Mouse (Mus musculus): ENCODE results near the gene Imp4.
"Not testable (repeated sequence)": the region's sequence is repeated elsewhere in the genome, so short reads cannot be mapped to it uniquely, and the experiment has no call there.

Imp4 gene

DNA sequence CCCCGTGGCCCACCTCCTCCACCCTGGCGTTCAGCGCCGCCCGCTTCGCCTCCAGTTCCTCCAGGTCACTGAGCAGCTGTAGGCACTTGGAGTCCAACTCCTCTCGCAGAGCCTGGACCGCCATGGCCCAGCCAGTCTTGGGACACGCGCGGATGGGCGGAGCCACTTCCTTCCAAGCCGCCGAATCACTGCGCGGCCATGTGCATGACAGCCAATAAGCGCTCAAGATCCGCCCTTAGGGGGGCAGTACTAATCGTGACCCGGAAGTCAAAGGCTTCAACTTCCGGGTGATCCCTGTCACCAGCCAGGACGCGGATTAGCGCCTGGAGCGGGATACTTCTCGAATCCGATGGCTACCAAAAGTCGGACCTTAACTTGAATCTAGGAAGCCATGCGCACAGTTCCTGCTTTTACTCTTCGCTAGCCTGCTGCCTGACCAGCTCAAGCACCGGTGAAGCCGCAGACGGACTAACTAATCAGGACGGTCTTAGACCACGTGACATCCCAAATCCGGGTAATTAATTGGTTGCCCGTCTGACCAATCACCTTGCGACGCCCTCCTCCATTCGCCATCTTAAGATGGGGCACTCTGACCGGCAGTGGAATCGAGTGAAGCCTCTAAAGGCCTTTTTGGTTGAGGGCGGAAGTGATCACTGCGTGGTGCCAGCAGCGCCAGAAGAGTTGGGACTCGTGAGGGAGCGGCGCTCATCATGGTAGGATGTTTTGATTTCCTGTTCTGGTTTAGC is at the start of gene Imp4, which contains the start of gene Ccdc115:
Imp4 (plus strand) TSS at position 637 of the 746 bp plus-strand sequence.
Ccdc115 (minus strand) TSS at position 458 of the 746 bp plus-strand sequence.
- peak; percentile 88 to 92 for DNase-seq (ENCODE audit: low spot score in 2 of 2)

DNA sequence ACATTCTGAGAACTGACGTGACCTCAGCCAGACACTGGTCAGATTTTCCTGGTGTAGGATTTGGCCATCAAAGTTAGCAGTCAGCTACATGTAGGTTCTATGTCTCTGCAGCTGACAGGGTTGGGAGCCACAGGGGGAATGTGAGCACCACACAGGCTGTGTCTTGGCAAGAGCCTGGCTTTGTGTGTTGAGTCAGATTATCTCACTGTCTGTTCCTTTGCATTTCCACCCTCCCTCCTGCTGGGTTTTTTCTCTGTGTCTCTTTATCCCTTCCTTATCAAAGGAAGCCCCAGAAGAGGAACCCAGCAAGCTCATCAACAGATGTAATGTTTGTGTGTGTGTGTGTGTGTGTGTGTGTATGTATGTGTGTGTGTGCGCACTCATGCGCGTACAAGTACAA is 43.3 kb upstream of the Imp4 start:
- no peak for DNase-seq (ENCODE audit: low spot score in 2 of 2)

DNA sequence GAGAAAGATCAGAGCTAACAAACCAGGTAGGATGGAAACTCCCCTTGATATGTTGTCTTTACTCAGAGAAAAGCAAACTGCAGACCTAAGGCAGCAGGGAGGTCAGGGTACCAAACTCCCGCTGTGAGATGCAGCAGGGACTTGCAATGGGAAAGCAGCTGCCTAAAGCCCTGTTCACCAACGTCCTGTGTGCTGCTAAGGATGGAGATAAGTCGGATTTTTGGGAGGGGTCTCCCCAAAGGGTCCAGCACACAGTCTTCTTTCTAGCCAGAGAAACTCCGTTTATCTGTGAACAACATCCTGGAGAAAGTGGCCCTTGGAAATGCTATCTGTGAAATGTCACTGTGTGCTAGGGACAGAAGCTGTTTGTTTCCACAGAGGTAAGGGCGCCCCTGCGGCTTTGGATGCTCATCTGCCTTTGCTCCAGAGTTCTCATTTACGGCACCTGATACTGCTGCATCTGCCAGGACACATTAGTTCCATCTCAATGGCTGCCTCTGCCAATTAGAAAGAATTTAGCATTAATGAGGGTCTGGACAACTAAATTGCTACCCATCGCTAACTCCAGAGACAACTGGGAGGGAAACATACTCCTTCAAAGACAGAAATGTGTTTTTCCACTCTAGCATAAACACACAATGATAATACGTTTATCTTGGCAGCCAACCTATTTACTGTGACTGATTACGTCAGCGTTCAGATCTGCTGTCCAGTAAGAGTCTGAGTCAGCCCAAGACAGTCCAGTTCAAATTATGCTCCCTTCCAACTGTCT is 40.3 kb upstream of the Imp4 start:
- DNase-seq (ENCODE audit: low spot score in 2 of 2): no peak

DNA sequence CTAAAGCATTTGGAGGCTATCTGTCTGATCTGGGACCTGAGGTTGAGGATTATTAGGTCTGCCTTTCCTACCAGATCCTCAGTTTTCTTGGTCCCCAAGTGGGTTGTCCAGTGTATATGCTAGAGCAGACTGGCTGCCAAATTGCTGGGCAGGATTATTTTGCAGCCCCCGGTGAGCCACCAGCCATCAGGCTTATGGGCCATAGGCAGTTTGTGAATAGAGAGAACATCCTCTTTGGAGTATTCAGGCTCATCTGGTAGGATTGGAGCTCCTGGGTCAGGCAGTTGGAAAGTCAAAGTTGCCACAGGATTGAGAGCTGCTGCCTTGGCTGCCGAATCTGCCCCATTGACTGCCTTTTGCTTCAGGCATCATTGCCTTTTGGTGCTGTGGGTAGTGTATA is 11.2 kb upstream of the Imp4 start:
- no peak for DNase-seq (ENCODE audit: low spot score in 2 of 2)

DNA sequence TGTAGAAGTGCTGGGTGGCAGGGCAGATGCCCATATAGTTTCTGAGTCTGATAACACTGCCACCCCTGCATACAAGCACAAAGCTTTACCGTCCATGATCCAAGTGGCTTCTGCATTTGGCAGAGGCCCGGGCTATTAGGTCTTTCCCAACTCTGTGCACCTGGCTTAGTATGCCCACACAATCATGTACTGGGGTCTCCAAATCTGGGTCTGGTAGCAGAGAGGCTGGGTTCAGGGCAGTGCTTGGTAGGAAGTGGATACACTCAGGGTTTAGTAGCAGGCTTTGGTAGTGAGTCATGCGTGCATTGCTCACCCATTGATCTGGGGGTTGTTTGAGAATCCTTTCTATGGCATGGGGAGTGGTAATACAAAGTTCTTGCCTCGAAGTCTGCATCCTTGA is 10.4 kb upstream of the Imp4 start:
- DNase-seq (ENCODE audit: low spot score in 2 of 2): no peak

DNA sequence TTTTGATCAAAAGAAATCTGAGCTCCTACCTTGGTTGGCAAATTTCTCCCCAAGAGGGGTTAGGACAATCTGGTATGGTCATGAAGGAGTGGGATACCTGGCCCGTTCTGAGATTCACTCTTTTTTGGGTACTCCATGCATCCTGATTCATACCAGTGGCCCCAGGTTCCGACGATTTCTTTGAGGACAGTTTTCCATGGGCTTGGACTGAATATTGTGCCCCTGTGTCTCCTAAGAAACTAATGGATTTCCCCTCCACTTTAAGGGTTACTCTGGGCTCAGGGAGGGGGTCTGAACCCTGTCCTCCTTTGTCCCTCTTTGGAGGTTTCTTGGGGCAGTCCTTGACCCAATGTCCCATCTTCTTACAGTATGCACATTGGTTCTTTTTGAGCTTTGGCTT is 8.7 kb upstream of the Imp4 start:
- no peak for DNase-seq (ENCODE audit: low spot score in 2 of 2)

DNA sequence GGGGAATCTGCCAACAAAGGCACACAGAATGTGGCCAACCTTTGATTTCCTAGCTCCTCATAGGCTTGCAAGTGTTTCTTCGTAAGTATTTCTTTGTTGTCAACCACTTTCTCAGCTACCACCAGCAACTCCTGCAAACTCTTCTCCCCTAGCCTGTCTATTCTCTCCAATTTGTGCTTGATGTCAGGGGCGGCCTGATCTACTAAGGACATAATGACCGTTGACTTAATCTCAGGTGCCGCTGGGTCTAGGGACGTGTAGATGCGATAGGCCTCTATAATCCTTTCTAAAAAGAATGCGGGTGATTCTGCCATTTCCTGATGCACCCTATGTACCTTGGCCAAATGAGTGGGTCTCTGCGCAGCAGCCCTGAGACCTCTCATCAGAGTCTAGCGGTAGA is 8.2 kb upstream of the Imp4 start:
- DNase-seq (ENCODE audit: low spot score in 2 of 2): no peak

DNA sequence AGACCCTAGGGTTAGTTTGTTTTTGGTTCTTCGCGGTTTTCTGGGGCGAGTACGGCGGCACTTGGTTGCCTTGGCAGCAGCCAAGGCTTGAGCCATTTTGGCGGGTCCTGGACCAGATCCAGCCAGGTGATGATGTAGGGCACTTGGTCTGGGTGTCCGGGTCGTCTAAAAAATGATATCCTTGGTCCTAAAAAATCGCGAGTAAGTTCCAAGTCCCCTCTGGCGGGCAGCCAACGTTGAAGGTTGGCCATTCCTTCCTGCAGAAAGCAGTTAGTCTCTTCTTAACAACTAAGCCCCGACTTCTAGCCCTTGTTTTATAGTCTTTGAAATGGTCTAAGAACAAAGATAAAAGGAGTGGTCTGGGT is 7.3 kb upstream of the Imp4 start:
- DNase-seq (ENCODE audit: low spot score in 2 of 2): peak in 1 of 2 experiments; percentile 8

DNA sequence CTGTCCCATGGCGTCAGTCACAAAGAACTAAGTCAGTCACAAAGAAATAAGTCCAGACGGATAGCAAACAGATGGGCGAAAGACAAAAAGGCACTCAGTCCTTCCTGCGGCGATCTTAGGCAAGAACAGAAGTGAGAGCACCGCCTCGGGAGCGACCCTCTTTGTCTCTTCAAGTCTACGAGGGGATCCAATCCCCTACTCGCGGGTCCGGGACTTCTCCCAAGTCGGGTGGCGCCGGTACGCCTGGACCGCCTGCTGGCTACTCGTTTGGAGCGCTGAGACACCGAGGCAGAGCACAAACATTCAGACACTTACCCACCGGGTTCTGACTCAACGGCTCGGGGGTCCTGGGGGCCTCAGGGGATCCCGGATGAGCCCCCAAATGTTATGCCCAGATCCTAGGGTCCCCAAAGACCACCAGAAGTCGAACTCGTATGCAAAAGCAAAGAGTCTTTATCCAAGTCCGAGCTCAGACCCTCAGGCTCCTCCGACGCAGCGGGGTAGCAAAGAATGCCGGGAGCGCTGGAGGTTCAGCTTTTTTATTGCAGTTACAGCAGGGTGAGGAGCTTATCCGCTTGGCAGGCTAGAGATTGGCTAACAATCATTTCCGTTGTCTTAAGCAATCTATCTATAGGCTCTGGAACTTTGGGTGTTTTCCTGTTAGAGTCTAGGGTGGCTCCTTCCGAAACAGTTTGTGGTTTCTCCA is 6.7 kb upstream of the Imp4 start:
- DNase-seq (ENCODE audit: low spot score in 2 of 2): no peak

DNA sequence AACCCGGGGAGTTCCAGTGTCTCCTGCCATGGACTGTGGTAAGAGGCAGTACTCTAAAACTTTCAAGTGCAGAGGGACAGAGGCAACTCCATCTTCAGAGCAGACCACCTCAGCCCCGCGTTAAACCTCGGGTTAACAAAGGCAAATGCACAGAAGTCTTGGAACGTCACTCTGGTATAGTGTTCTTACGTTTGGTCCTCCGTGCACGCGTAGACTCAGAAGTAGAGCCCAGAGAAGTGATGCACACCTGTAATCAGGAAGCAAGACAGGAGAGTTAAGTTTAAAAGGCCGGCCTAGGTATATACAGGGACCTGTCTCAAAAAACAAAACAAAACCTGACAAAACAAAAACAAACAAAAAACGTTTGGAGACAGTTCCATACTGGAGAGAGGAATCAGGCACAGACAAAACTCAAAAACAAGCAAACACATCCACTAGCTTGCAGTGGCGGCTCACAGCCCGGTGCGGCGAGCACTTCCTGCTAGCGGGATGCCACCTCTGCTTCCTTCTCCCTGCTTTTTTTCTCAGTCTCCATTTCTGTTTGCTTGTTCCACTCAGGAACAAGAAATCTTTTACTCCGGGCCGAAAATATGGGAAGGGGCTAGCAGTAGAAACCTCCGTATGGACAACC is 5.6 kb upstream of the Imp4 start:
- DNase-seq (ENCODE audit: low spot score in 2 of 2): no peak

DNA sequence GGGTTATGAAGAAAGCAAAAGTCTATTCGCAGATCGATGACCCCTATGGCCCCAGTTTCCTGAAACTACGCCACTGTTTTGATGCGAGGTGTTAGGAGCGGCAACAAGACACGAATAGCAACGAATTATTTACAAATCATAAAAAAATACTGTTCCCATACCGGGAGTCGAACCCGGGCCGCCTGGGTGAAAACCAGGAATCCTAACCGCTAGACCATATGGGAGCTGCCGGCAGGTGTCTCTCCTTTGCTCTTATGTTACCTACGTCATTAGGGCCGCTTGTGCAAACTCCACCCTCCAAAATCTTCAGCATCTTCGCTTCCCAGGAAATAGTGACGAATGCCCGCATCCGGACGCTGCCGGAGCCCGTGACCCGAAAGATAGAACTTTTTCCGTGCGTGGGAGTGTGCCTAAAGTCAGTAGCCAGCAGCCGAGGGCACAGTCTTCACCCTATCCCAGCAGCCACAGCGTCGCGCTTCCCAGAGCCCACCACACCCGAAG is 4.9 kb upstream of the Imp4 start:
- DNase-seq (ENCODE audit: low spot score in 2 of 2): peak; percentile 88 to 89

DNA sequence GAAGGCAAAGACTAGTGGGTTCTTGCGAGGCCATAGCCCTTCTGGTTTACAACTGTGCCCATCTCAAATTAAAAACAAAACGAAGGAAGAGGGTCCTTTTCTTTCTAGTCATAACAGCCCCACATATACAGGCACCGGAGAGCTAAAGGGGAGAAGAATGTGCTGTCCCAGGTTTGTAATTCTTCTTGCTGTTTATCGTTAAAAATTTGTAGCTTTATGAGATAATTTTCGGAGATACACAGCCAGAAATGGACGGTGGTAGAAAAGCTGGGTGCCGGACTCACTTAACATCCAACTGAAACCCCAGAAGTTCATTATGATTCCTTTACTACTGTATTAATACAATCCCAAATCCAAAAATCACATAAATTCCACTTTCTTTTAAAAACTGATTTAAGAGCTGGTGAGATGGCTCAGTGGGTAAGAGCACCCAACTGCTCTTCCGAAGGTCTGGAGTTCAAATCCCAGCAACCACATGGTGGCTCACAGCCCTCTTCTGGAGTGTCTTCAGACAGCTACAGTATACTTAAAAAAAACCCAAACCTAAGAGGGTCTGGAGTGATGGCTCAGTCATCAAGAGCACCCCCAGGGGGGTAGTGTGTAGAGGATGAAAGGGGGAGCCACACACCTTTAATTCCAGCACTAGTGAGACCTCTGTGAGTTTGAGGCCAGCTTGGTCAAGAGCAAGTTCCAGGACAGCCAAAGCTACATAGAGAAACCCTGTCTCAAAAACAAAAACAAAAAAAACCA is 4.1 kb upstream of the Imp4 start:
- DNase-seq (ENCODE audit: low spot score in 2 of 2): no peak

DNA sequence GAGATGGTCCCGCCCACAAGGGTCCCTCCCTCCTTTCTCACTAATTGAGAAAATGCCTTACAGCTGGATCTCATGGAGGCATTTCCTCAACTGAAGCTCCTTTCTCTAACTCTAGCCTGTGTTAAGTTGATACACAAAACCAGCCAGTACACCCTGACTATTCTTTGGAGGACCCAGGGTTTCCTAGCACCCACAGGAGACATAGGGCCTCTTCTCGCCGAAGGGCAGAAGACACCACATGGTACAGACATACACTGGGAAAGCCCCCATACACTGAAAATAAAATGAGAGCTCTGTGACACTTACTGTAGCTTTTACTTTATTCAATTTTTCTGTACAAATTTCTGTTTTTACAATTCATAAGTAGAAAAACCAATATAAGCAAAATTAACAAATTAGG is 3.3 kb upstream of the Imp4 start:
- DNase-seq (ENCODE audit: low spot score in 2 of 2): no peak

DNA sequence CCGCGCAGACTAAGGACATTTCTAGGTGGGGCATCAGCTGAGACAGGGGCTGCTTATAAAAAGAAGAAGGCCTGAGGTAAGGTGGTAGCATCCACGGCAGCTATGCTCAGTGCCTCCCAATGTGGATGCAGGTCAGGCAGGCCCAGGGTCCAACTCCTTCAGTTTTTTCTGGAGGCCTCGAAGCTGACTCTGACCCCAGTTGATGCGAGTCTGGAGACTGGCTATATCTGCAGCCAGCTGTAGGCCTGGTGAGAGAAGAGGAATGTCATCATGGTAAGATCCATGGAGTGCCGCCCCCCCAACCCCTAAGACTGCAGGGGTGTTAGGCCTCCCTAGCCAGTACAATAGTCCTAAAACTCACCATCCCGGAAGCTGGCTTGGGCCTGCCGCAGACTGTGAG is 2.3 kb upstream of the Imp4 start:
- not testable (repeated sequence) for DNase-seq (ENCODE audit: low spot score in 2 of 2)

DNA sequence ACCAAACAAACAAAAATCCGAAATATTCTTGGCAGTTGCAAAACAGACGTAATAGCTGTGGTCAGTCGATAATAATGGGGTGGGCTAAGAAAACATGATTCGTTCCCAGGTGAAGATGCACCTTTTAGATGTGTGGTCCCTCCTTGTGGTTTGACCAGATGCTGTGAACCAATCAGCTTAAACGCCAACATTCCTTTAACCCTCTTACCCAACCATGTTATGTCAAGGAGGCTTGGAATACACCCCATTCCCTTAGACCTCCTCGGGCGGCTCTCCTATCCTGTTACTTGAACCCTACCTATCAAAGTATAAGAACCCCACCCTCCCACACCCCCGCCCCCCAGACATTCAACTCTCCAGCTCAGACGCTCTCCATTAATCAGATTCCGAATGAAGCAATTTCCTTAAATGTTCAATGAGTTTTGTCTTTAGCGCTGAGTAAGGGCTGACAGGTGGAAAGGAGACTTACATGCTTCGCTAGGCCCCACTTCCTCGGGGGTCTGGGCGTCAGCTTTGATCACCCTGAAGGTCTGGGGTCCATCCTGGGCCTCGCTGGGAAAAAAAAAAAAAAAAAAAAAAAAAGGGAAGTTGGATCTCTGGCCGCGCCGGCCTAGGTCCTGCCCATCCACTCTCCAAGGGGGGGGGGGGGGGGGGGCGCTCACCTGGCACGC is 1.1 kb upstream of the Imp4 start:
- no peak for DNase-seq (ENCODE audit: low spot score in 2 of 2)

DNA sequence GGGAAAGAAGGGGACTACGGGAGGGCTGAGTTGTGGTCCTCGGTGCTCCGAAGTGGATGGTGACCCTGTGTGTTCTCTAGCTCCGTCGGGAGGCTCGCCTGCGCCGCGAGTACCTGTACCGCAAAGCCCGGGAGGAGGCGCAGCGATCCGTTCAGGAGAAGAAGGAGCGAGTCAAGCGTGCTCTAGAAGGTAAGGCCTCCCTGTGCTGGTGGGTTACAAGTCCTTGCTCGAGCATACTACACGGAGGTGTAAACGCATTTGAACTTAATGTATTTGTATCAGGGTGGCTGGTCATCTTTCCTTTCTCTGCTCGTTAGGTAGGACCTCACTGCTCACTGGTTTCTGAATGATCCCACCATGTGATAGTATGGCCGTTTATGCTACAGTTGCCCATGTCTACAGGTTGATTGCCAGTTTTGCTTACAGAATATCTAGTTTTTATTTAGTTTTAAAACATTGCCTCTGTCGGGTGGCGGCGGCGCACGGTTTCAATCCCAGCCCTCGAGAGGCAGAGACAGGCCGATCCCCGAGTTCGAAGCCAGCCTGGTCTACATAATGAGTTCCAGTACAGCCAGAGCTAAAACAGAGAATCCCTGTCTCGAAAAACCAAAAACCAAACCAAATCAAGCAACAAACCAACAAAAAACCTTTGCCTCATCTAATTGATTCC is 445 bp downstream of the Imp4 start:
- DNase-seq (ENCODE audit: low spot score in 2 of 2): no peak

DNA sequence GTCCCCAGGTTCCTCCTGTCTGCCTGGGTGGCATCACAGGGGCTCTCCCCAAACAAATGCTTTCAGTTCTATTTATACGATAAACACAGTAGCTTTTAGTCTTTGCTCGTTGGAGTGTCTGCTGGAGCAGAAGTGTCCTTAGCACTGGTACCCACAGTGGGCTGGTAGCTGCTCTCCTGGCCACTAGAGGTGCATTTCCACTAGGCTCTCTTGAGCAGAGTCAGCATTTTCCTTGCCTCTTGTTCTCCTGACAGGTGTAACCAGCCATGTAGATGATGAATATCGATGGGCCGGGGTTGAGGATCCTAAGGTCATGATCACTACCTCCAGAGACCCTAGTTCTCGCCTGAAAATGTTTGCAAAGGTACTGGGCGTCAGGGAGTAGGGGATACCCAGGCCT is 3.5 kb downstream of the Imp4 start:
- no peak for DNase-seq (ENCODE audit: low spot score in 2 of 2)

DNA sequence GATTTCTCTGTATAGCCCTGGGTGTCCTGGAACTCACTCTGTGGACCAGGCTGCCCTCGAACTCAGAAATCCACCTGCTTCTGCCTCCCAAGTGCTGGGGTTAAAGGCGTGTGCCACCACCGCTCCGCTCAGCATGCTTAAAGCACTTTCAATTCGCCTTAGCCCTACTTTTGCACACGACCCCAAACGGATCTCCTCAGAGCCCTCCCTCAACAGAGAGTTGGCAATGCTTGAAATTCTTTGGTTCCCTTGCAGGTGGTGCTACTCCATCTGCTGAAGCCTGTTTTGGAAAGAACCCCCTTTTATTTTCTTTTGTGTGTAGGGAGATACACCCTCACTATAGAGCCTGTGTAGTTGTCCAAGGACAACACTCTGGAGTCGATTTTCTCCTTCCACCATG is 18.8 kb downstream of the Imp4 start:
- DNase-seq (ENCODE audit: low spot score in 2 of 2): no peak

DNA sequence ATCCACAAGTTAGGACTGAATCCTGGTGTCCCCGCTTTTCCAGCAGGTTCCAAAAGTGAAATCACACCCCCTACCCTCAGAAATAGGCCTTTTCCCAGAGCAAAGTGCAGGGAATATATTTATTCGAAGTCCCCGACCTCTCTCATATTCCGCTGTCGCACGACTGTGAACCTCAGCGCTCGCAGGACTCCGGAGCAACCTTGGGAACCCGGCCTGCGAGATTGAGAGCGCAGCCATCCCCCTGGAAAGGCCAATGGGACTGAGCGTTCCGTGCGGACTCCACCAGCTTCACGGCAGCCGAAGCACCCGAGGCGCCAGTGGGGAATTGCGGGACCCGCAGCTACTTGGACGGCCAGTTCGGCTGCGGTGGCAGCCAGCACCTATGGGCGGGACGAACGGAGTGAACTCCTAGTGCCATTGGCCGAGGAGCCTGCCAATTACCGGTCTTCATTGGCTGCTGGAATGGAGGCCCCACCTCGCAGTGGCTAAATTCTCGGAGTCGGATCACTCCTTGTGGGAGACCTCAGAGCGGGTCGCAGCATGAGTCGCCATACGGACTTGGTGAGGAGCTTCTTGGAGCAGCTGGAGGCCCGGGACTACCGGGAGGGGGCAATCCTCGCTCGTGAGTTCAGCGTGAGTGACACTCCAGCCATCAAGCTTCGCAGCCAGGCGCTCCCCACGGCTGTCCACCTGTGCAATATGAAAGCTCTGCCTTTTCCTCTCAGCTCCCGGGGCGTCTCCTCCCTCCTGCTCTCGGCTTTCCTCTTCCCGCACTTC is 19.8 kb downstream of the Imp4 start, which contains the start of gene Ptpn18:
Ptpn18 (plus strand) TSS at position 479 of the 777 bp plus-strand sequence.
- DNase-seq (ENCODE audit: low spot score in 2 of 2): peak; percentile 84 to 97

All from urinary bladder, adult 18-20 months (tissue).